Mouse (Mus musculus): ENCODE measurements at regions not wholly inside any gene's neighbourhood (a gene's known extent, or its start where the extent isn't known, plus 50 kb on each side); places are given as distances from the start of the nearest gene placed in this dataset.

- 33% methylated on average over 1 of the region's 1 CpGs for WGBS
- no peak for ATAC-seq (ENCODE audit: extremely low read depth, insufficient number of reproducible peaks, low FRiP score, low TSS enrichment)
- no peak overlapping the region for H3K4me2 ChIP-seq
- no peak overlapping the region for H3K4me3 ChIP-seq
- no peaks in the 10 kb centered on the region for H3K9me3 ChIP-seq
- no peak overlapping the region for H3K27ac ChIP-seq (replicated peaks)
- H3K9ac ChIP-seq: no peak overlapping the region
- no peaks in the 10 kb centered on the region for H3K36me3 ChIP-seq
- no peaks in the 10 kb centered on the region for H3K27me3 ChIP-seq (replicated peaks)
- no peaks in the 10 kb centered on the region for H3K4me1 ChIP-seq
These were observed 197.4 kb downstream of the Meis1 start for GRCm38 (mm10) chr11:18821384-18821783.

GRCm38 (mm10) chr11:18814110-18814509 is 204.7 kb downstream of the Meis1 start:
- Histone ChIP-seq H3K4me3 (no peak overlapping the region), H3K9me3 (no peaks in the 10 kb centered on the region), H3K27me3 (replicated peaks) (no peaks in the 10 kb centered on the region), H3K36me3 (no peaks in the 10 kb centered on the region), H3K9ac (no peak overlapping the region), H3K4me2 (no peak overlapping the region), H3K4me1 (no peaks in the 10 kb centered on the region), H3K27ac (replicated peaks) (no peak overlapping the region)
- ATAC-seq (ENCODE audit: extremely low read depth, insufficient number of reproducible peaks, low FRiP score, low TSS enrichment): no peak
- 80% methylated on average over 3 of the region's 3 CpGs for WGBS

GRCm38 (mm10) chr11:18767479-18767878 is 251.3 kb downstream of the Meis1 start:
- no peak overlapping the region for H3K4me2 ChIP-seq
- no peaks in the 10 kb centered on the region for H3K27me3 ChIP-seq (replicated peaks)
- H3K4me3 ChIP-seq: no peak overlapping the region
- no peak overlapping the region for H3K27ac ChIP-seq (replicated peaks)
- no peak overlapping the region for H3K9ac ChIP-seq
- no peaks in the 10 kb centered on the region for H3K4me1 ChIP-seq
- no peak for ATAC-seq (ENCODE audit: extremely low read depth, insufficient number of reproducible peaks, low FRiP score, low TSS enrichment)
- H3K36me3 ChIP-seq: no peaks in the 10 kb centered on the region
- 84% methylated on average over 3 of the region's 3 CpGs for WGBS
- H3K9me3 ChIP-seq: no peaks in the 10 kb centered on the region; the same call in 1 of the 2 replicates

- WGBS: 70% methylated on average over 6 of the region's 6 CpGs
- no peaks in the 10 kb centered on the region for H3K4me1 ChIP-seq
- no peaks in the 10 kb centered on the region; the same call in 1 of the 2 replicates for H3K9me3 ChIP-seq
- no peaks in the 10 kb centered on the region for H3K27me3 ChIP-seq (replicated peaks)
- ATAC-seq (ENCODE audit: extremely low read depth, insufficient number of reproducible peaks, low FRiP score, low TSS enrichment): no peak
- no peak overlapping the region for H3K27ac ChIP-seq (replicated peaks)
- no peaks in the 10 kb centered on the region for H3K36me3 ChIP-seq
- H3K9ac ChIP-seq: no peak overlapping the region
- no peak overlapping the region for H3K4me3 ChIP-seq
- no peak overlapping the region for H3K4me2 ChIP-seq
These were observed 252.2 kb downstream of the Meis1 start for GRCm38 (mm10) chr11:18766458-18767016.

GRCm38 (mm10) chr11:18758591-18759074 is 260.2 kb downstream of the Meis1 start:
- no peak overlapping the region for H3K9ac ChIP-seq
- no peaks in the 10 kb centered on the region for H3K9me3 ChIP-seq
- no peak overlapping the region for H3K4me2 ChIP-seq
- H3K27ac ChIP-seq (replicated peaks): no peak overlapping the region
- no peaks in the 10 kb centered on the region for H3K36me3 ChIP-seq
- no peak overlapping the region for H3K4me3 ChIP-seq
- 73% methylated on average over 6 of the region's 6 CpGs for WGBS
- H3K27me3 ChIP-seq (replicated peaks): no peaks in the 10 kb centered on the region
- ATAC-seq (ENCODE audit: extremely low read depth, insufficient number of reproducible peaks, low FRiP score, low TSS enrichment): no peak
- peaks cover 11% of the 10 kb centered on the region; the same call in 1 of the 2 replicates for H3K4me1 ChIP-seq

- Histone ChIP-seq H3K27ac (replicated peaks) (no peak overlapping the region), H3K36me3 (no peaks in the 10 kb centered on the region), H3K4me2 (no peak overlapping the region), H3K27me3 (replicated peaks) (no peaks in the 10 kb centered on the region), H3K4me3 (no peak overlapping the region), H3K9me3 (no peaks in the 10 kb centered on the region), H3K9ac (no peak overlapping the region), H3K4me1 (peaks cover 19% of the 10 kb centered on the region)
- no peak for ATAC-seq (ENCODE audit: extremely low read depth, insufficient number of reproducible peaks, low FRiP score, low TSS enrichment)
- 44% methylated on average over 1 of the region's 1 CpGs for WGBS
These were observed 262.2 kb downstream of the Meis1 start for GRCm38 (mm10) chr11:18756576-18756975.

- Histone ChIP-seq H3K4me1 (peaks cover 29% of the 10 kb centered on the region), H3K4me3 (peak overlapping the region; percentile 14), H3K36me3 (no peaks in the 10 kb centered on the region), H3K27ac (replicated peaks) (peak overlapping the region; percentile 36), H3K9me3 (no peaks in the 10 kb centered on the region), H3K27me3 (replicated peaks) (no peaks in the 10 kb centered on the region), H3K9ac (peak overlapping the region; percentile 24; the same call in 1 of the 2 replicates), H3K4me2 (peak overlapping the region; percentile 57)
- ATAC-seq (ENCODE audit: extremely low read depth, insufficient number of reproducible peaks, low FRiP score, low TSS enrichment): no peak
- WGBS: 46% methylated on average over 9 of the region's 9 CpGs
These were observed 263.9 kb downstream of the Meis1 start for GRCm38 (mm10) chr11:18754732-18755525.

- H3K27ac ChIP-seq (replicated peaks): no peak overlapping the region
- H3K9me3 ChIP-seq: no peaks in the 10 kb centered on the region
- no peak for ATAC-seq (ENCODE audit: extremely low read depth, insufficient number of reproducible peaks, low FRiP score, low TSS enrichment)
- 20% methylated on average over 9 of the region's 9 CpGs for WGBS
- no peaks in the 10 kb centered on the region for H3K36me3 ChIP-seq
- no peaks in the 10 kb centered on the region for H3K27me3 ChIP-seq (replicated peaks)
- 0 out of 2 replicates have a peak overlapping the region, but pooled peaks have one; percentile 44 for H3K9ac ChIP-seq
- no peak overlapping the region; the same call in 1 of the 2 replicates for H3K4me3 ChIP-seq
- H3K4me2 ChIP-seq: peak overlapping the region; percentile 57
- H3K4me1 ChIP-seq: peaks cover 39% of the 10 kb centered on the region
These were observed 264.9 kb downstream of the Meis1 start for GRCm38 (mm10) chr11:18753856-18754255.

GRCm38 (mm10) chr11:18753246-18753645 is 265.5 kb downstream of the Meis1 start:
- H3K27ac ChIP-seq (replicated peaks): no peak overlapping the region
- no peaks in the 10 kb centered on the region for H3K9me3 ChIP-seq
- ATAC-seq (ENCODE audit: extremely low read depth, insufficient number of reproducible peaks, low FRiP score, low TSS enrichment): no peak
- no peaks in the 10 kb centered on the region for H3K27me3 ChIP-seq (replicated peaks)
- WGBS: 54% methylated on average over 1 of the region's 1 CpGs
- no peak overlapping the region for H3K4me2 ChIP-seq
- H3K4me1 ChIP-seq: peaks cover 40% of the 10 kb centered on the region
- H3K36me3 ChIP-seq: no peaks in the 10 kb centered on the region
- H3K4me3 ChIP-seq: no peak overlapping the region
- H3K9ac ChIP-seq: no peak overlapping the region

- ATAC-seq (ENCODE audit: extremely low read depth, insufficient number of reproducible peaks, low FRiP score, low TSS enrichment): no peak
- no peaks in the 10 kb centered on the region for H3K9me3 ChIP-seq
- H3K36me3 ChIP-seq: no peaks in the 10 kb centered on the region
- H3K4me2 ChIP-seq: no peak overlapping the region
- no peaks in the 10 kb centered on the region for H3K27me3 ChIP-seq (replicated peaks)
- H3K27ac ChIP-seq (replicated peaks): no peak overlapping the region
- peak overlapping the region; percentile 19; the same call in 1 of the 2 replicates for H3K9ac ChIP-seq
- H3K4me1 ChIP-seq: peaks cover 46% of the 10 kb centered on the region
- H3K4me3 ChIP-seq: no peak overlapping the region
- WGBS: 39% methylated on average over 2 of the region's 2 CpGs
These were observed 266.3 kb downstream of the Meis1 start for GRCm38 (mm10) chr11:18752512-18752911.

GRCm38 (mm10) chr11:18750911-18751841 is 267.6 kb downstream of the Meis1 start:
- ATAC-seq (ENCODE audit: extremely low read depth, insufficient number of reproducible peaks, low FRiP score, low TSS enrichment): no peak
- WGBS: 30% methylated on average over 20 of the region's 20 CpGs
- Histone ChIP-seq H3K4me2 (peak overlapping the region; percentile 62), H3K4me1 (peaks cover 54% of the 10 kb centered on the region), H3K36me3 (no peaks in the 10 kb centered on the region), H3K9me3 (no peaks in the 10 kb centered on the region), H3K4me3 (peak overlapping the region; percentile 23), H3K9ac (peak overlapping the region; percentile 50; the same call in 1 of the 2 replicates), H3K27me3 (replicated peaks) (no peaks in the 10 kb centered on the region), H3K27ac (replicated peaks) (0 out of 2 replicates have a peak overlapping the region, but pooled peaks have one; percentile 15)

Measured in heart, embryonic 13.5 days (tissue).